Mouse (Mus musculus) cortical plate, adult 2 months (tissue): ENCODE measurements around the gene Polr1c.

Experiments
- CTCF ChIP-seq: fragments of 200-500 bp; IDR thresholded peaks from 2 replicates; pipeline ENCODE4 v1.5.1; 2011; ENCODE audit warnings: mild to moderate bottlenecking, control low read depth, low read length; ENCODE audit not compliant: insufficient read depth; ENCODE audit errors: extremely low read depth
- POLR2A ChIP-seq: fragments of 200-500 bp; IDR thresholded peaks from 2 replicates; pipeline ENCODE4 v1.6.1; 2011; ENCODE audit warnings: mild to moderate bottlenecking, low read length, control low read depth; ENCODE audit not compliant: insufficient read depth; ENCODE audit errors: extremely low read depth

- TF ChIP-seq CTCF (no peak), POLR2A (0 out of 2 replicates have a peak, but pooled peaks have one; percentile 19)
Measured at GRCm38 (mm10) chr17:46282483-46283123, 34.7 kb upstream of the Polr1c start, which contains the start of gene Tjap1.
